Mouse (Mus musculus): ENCODE measurements at regions not wholly inside any gene's neighbourhood (a gene's known extent, or its start where the extent isn't known, plus 50 kb on each side); places are given as distances from the start of the nearest gene placed in this dataset.

GRCm38 (mm10) chr3:60398796-60399195 is 73.8 kb upstream of the Mbnl1 start:
- TF ChIP-seq POLR2A (IDR thresholded peaks at IDR 0.05; ENCODE audit: low read depth, low read length) (no peak), ZKSCAN1 (IDR thresholded peaks at IDR 0.05; ENCODE audit: borderline replicate concordance, low read depth, low read length) (no peak), CTCF (conservative IDR thresholded peaks at IDR 0.05 in 1 of 2, IDR thresholded peaks at IDR 0.05 in 1 of 2; ENCODE audit: low read depth in 2 of 2, low read length in 2 of 2) (no peak), NELFE (IDR thresholded peaks at IDR 0.05; ENCODE audit: low read depth, low read length) (no peak), TBP (conservative IDR thresholded peaks at IDR 0.05; ENCODE audit: low read depth, low read length) (no peak), ZC3H11A (IDR thresholded peaks at IDR 0.05; ENCODE audit: low read depth, low read length) (no peak), EP300 (IDR thresholded peaks at IDR 0.05; ENCODE audit: low read length) (no peak), POLR2AphosphoS2 (IDR thresholded peaks at IDR 0.05; ENCODE audit: low read depth, low read length) (no peak), JUN (IDR thresholded peaks at IDR 0.05; ENCODE audit: insufficient read depth, low read depth, low read length) (no peak), MXI1 (IDR thresholded peaks at IDR 0.05; ENCODE audit: low read depth, low read length) (no peak)
